Mouse (Mus musculus): Measurements from ENCODE around the gene Madd. TPM values are rescaled to one million over a fixed set of nuclear protein-coding genes. Genes with fewer than 3 reads are reported as not detected.

Madd gene
- polyA plus RNA-seq, 1 experiment from 2014 or later, result 8.6 TPM

DNA sequence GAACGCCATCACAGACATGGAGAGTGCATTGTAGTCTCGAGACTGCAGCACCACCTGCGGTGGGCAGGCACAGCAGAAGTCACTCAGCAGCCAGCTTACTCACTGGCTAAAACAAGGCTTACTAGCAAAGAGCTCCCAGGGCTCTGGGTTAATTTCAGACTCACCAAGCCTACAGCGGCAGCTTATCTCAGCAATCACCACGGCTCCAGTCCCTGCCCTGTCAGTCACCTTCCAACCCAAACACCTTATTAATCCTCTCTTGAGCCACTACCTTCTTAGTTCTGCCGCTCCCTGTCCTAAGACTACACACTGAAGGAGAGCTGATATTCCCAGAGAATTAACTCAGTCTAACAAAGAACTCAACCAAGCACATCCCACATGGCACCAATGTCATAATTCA is 7.4 kb downstream of the Madd start:
- TF ChIP-seq CTCF (IDR thresholded peaks at IDR 0.05; ENCODE audit: low read depth), result no peak
- H3K27ac ChIP-seq (ENCODE audit: low read depth), result no peak overlapping the region
- H3K36me3 ChIP-seq (ENCODE audit: insufficient read depth), result peaks cover 6% of the 10 kb centered on the region
- no peaks in the 10 kb centered on the region for H3K4me1 ChIP-seq (ENCODE audit: insufficient read depth)
- H3K4me3 ChIP-seq (ENCODE audit: low read depth, low read length), result no peak overlapping the region
- 54% methylated on average over 6 of the region's 6 CpGs for WGBS
- no peak for DNase-seq
- ATAC-seq (ENCODE audit: insufficient read depth), result no peak
- no peaks in the 10 kb centered on the region for H3K27me3 ChIP-seq (ENCODE audit: insufficient read depth, low read length)
- H3K9ac ChIP-seq, result no peak overlapping the region
- H3K4me2 ChIP-seq, result no peak overlapping the region
- H3K9me3 ChIP-seq (ENCODE audit: low read depth, low read length), result no peaks in the 10 kb centered on the region

GRCm38 (mm10) chr2:91175490-91175889 is 8.1 kb downstream of the Madd start:
- ATAC-seq (ENCODE audit: insufficient read depth), result no peak
- no peaks in the 10 kb centered on the region for H3K9me3 ChIP-seq (ENCODE audit: low read depth, low read length)
- no peak overlapping the region for H3K27ac ChIP-seq (ENCODE audit: low read depth)
- 76% methylated on average over 4 of the region's 4 CpGs for WGBS
- no peak overlapping the region for H3K4me2 ChIP-seq
- no peaks in the 10 kb centered on the region for H3K4me1 ChIP-seq (ENCODE audit: insufficient read depth)
- no peak overlapping the region for H3K4me3 ChIP-seq (ENCODE audit: low read depth, low read length)
- no peaks in the 10 kb centered on the region for H3K27me3 ChIP-seq (ENCODE audit: insufficient read depth, low read length)
- TF ChIP-seq CTCF (IDR thresholded peaks at IDR 0.05; ENCODE audit: low read depth), result no peak
- peaks cover 6% of the 10 kb centered on the region for H3K36me3 ChIP-seq (ENCODE audit: insufficient read depth)
- no peak for DNase-seq
- no peak overlapping the region for H3K9ac ChIP-seq

- Histone ChIP-seq H3K4me3 (ENCODE audit: low read depth, low read length) (no peak overlapping the region), H3K4me2 (peak overlapping the region; percentile 16; the same call in 1 of the 2 replicates), H3K27ac (ENCODE audit: low read depth) (peak overlapping the region; percentile 38; the same call in 1 of the 2 replicates), H3K4me1 (ENCODE audit: insufficient read depth) (no peaks in the 10 kb centered on the region), H3K27me3 (ENCODE audit: insufficient read depth, low read length) (no peaks in the 10 kb centered on the region), H3K9ac (no peak overlapping the region), H3K9me3 (ENCODE audit: low read depth, low read length) (no peaks in the 10 kb centered on the region), H3K36me3 (ENCODE audit: insufficient read depth) (peaks cover 11% of the 10 kb centered on the region)
- TF ChIP-seq CTCF (IDR thresholded peaks at IDR 0.05; ENCODE audit: low read depth), result no peak
- peak; percentile 70 for ATAC-seq (ENCODE audit: insufficient read depth)
- peak; percentile 64 for DNase-seq
- WGBS, result 59% methylated on average over 25 of the region's 25 CpGs
These were observed 13.9 kb downstream of the Madd start for GRCm38 (mm10) chr2:91169587-91170322.

DNA sequence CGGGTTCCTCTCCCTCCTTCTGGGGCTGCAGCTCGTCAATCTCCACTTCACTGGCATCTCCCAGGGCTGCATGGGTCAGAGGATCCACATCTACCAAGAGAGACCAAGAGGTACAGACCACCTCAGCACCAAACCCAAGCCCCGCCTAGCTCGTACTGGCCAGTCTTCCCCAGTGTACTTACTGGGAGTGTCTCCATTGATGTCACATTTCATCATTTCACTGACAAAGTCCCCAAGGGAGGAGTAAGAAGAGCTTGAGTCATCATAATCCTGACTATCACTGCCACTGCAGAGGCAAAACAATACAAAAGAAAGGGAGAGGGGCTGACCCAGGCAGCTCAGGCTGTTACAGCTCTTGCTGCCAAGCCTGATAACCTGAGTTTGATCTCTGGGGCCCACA is 16.0 kb downstream of the Madd start:
- H3K4me1 ChIP-seq (ENCODE audit: insufficient read depth), result no peaks in the 10 kb centered on the region
- no peak overlapping the region for H3K27ac ChIP-seq (ENCODE audit: low read depth)
- H3K4me3 ChIP-seq (ENCODE audit: low read depth, low read length), result no peak overlapping the region
- DNase-seq (no peak), ATAC-seq (ENCODE audit: insufficient read depth) (no peak)
- no peak overlapping the region for H3K4me2 ChIP-seq
- no peaks in the 10 kb centered on the region for H3K9me3 ChIP-seq (ENCODE audit: low read depth, low read length)
- WGBS, result 59% methylated on average over 4 of the region's 4 CpGs
- H3K27me3 ChIP-seq (ENCODE audit: insufficient read depth, low read length), result no peaks in the 10 kb centered on the region
- peaks cover 18% of the 10 kb centered on the region for H3K36me3 ChIP-seq (ENCODE audit: insufficient read depth)
- no peak for TF ChIP-seq CTCF (IDR thresholded peaks at IDR 0.05; ENCODE audit: low read depth)
- H3K9ac ChIP-seq, result no peak overlapping the region

GRCm38 (mm10) chr2:91164991-91165390 is 18.6 kb downstream of the Madd start:
- Histone ChIP-seq H3K27ac (ENCODE audit: low read depth) (no peak overlapping the region), H3K4me1 (ENCODE audit: insufficient read depth) (no peaks in the 10 kb centered on the region), H3K27me3 (ENCODE audit: insufficient read depth, low read length) (no peaks in the 10 kb centered on the region), H3K4me2 (no peak overlapping the region), H3K9me3 (ENCODE audit: low read depth, low read length) (no peaks in the 10 kb centered on the region), H3K4me3 (ENCODE audit: low read depth, low read length) (no peak overlapping the region), H3K9ac (no peak overlapping the region), H3K36me3 (ENCODE audit: insufficient read depth) (peaks cover 19% of the 10 kb centered on the region)
- DNase-seq, result no peak
- TF ChIP-seq CTCF (IDR thresholded peaks at IDR 0.05; ENCODE audit: low read depth), result no peak
- 72% methylated on average over 6 of the region's 6 CpGs for WGBS
- ATAC-seq (ENCODE audit: insufficient read depth), result no peak

DNA sequence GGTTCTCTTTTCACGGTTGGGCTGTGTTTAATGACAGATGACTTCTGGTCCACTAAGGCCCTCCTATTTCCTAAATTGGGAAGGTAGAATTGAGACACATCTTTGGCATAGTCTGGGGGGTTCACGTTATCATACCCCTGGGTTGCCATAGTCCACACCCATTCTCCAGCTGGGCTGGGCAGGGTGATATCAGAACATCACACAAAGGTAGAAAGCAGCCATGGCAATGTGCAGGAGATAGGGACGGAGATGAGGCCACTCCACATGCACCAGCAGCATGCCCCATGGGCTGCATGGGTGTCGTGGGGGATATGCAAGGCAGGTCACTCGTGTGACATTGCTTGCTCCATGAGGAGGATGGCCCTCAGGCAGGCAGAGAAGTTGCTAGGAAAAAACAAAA is 20.1 kb downstream of the Madd start:
- no peaks in the 10 kb centered on the region for H3K4me1 ChIP-seq (ENCODE audit: insufficient read depth)
- H3K4me3 ChIP-seq (ENCODE audit: low read depth, low read length), result no peak overlapping the region
- no peaks in the 10 kb centered on the region for H3K9me3 ChIP-seq (ENCODE audit: low read depth, low read length)
- TF ChIP-seq CTCF (IDR thresholded peaks at IDR 0.05; ENCODE audit: low read depth), result no peak
- H3K4me2 ChIP-seq, result no peak overlapping the region
- peaks cover 17% of the 10 kb centered on the region for H3K36me3 ChIP-seq (ENCODE audit: insufficient read depth)
- H3K9ac ChIP-seq, result no peak overlapping the region
- DNase-seq (no peak), ATAC-seq (ENCODE audit: insufficient read depth) (no peak)
- H3K27ac ChIP-seq (ENCODE audit: low read depth), result no peak overlapping the region
- 85% methylated on average over 5 of the region's 5 CpGs for WGBS
- no peaks in the 10 kb centered on the region for H3K27me3 ChIP-seq (ENCODE audit: insufficient read depth, low read length)

DNA sequence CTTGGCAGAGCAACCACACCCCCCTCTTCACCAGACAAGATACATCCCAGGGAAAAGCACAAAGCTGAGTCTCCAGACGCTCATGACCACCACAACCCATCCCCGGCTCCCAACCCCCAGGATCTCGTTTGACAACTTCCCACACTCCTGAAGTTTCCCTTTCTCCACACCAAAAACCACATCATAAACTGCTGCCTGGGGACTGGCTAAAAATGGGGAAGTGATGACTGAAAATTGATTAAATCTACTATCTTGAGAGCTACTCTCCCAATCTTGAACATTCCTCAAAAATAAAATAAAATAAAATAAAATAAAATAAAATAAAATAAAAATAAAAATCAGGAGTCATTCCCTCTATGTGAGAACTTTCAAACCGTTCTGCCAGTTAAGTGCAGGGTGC is 20.7 kb downstream of the Madd start:
- 81% methylated on average over 4 of the region's 4 CpGs for WGBS
- H3K36me3 ChIP-seq (ENCODE audit: insufficient read depth), result peaks cover 17% of the 10 kb centered on the region

More for the DNA sequence above, 20.7 kb downstream of the Madd start:
- no peak overlapping the region for H3K4me2 ChIP-seq
- H3K9ac ChIP-seq, result no peak overlapping the region
- no peaks in the 10 kb centered on the region for H3K9me3 ChIP-seq (ENCODE audit: low read depth, low read length)
- ATAC-seq (ENCODE audit: insufficient read depth) (no peak), DNase-seq (no peak)
- TF ChIP-seq CTCF (IDR thresholded peaks at IDR 0.05; ENCODE audit: low read depth), result no peak
- H3K27ac ChIP-seq (ENCODE audit: low read depth), result no peak overlapping the region
- no peaks in the 10 kb centered on the region for H3K4me1 ChIP-seq (ENCODE audit: insufficient read depth)
- no peaks in the 10 kb centered on the region for H3K27me3 ChIP-seq (ENCODE audit: insufficient read depth, low read length)
- no peak overlapping the region for H3K4me3 ChIP-seq (ENCODE audit: low read depth, low read length)
